Mouse (Mus musculus) cerebellum, adult 2 months (tissue): ENCODE results near the gene Slc6a17. TPM values are rescaled to one million over a fixed set of nuclear protein-coding genes. Genes with fewer than 3 reads are reported as not detected.
A peak's percentile ranks its signal among the peaks of the same experiment; 100 is the strongest.

Experiments used
- DNase-seq, 2 experiments: peaks; one replicate each; pipeline ENCODE4 v3.0.0; 2021
- H3K27ac ChIP-seq: fragments of 200-500 bp; 2 replicates; pipeline ENCODE4 v1.5.1; 2012; ENCODE audit warnings: low read length, control low read depth, inconsistent platforms; ENCODE audit not compliant: insufficient read depth
- H3K27me3 ChIP-seq: fragments of 200-500 bp; 2 replicates; pipeline ENCODE4 v1.6.1; 2012; ENCODE audit warnings: inconsistent platforms, mild to moderate bottlenecking, low read length, moderate library complexity; ENCODE audit not compliant: control insufficient read depth, insufficient read depth
- H3K4me1 ChIP-seq: fragments of 200-500 bp; 2 replicates; pipeline ENCODE4 v1.6.1; 2011; ENCODE audit warnings: low read length; ENCODE audit not compliant: control insufficient read depth, insufficient read depth
- H3K4me3 ChIP-seq: fragments of 200-500 bp; replicated peaks from 2 replicates; pipeline ENCODE3; 2011; ENCODE audit warnings: mild to moderate bottlenecking, low read depth, low read length, control low read depth; ENCODE audit not compliant: insufficient read depth
- CTCF ChIP-seq: fragments of 200-500 bp; IDR thresholded peaks from 2 replicates; pipeline ENCODE4 v1.5.1; 2011; ENCODE audit warnings: low read depth, mild to moderate bottlenecking, control low read depth, low read length, moderate library complexity, borderline replicate concordance; ENCODE audit not compliant: insufficient read depth
- POLR2A ChIP-seq: fragments of 200-500 bp; IDR thresholded peaks from 2 replicates; pipeline ENCODE4 v1.6.1; 2011; ENCODE audit warnings: low read length, control low read depth, borderline replicate concordance; ENCODE audit not compliant: insufficient read depth
- WGBS: fragments of 180-500 bp; shearing (Covaris S2); methylation state at CpG from one replicate; pipeline ENCODE4 v1.1.7; 2018; 5-methylcytosine and 5-hydroxymethylcytosine counted together
- polyA plus RNA-seq: library from polyadenylated mRNA; depleted of rRNA; stranded (reverse); fragments of >200 nt; gene quantifications from 2 replicates; pipeline ENCODE4 v1.2.3, GENCODE M21; 2012

Gene Slc6a17
- polyA plus RNA-seq, 1 experiment: 158 TPM

DNA sequence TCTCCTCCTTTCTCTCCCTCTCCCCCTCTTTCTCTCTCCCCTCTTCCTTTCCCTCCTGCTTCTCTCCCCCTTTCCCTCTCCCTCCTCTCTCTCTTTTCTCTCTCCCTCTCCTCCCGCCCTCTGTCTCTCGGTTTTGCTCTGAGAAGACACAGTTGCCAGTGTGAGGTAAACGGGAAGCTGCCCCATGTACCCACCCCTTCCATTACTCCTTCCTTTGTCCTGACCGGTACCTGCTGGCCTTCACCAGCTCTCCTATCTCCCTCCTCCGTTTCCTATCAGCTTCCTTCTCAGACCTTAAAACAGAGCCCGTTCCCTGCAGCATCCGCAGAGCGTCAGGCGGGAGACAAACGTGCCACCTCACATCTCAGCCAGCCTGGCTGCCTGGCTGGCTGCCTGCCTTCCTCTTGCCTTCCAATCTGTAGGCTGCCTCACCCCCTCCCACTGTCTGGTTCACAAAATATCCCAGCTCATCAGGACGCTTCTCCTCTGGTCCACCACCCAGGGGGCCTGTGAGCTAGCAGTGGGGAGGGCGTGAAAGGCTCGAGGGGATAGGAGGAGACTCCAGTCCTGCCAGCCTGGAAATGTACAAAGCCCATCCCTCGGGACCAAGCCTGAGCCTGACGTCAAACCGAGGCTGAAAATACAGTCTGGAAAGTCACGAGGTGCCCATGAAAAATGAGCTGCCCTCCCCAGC lies 19.1 kb upstream of the Slc6a17 start:
- peak; percentile 86 to 87 for DNase-seq
- Histone ChIP-seq H3K4me3 (peak overlapping the region; percentile 48), H3K4me1 (peaks cover 16% of the 10 kb centered on the region), H3K27ac (peak overlapping the region; percentile 18), H3K27me3 (no peaks in the 10 kb centered on the region)
- TF ChIP-seq POLR2A (peak; percentile 48; the same call in 1 of the 2 replicates), CTCF (no peak)
- WGBS: under 1% methylated on average over 17 of the region's 17 CpGs

GRCm38 (mm10) chr3:107534951-107535350 lies 17.1 kb upstream of the Slc6a17 start:
- no peaks in the 10 kb centered on the region for H3K27me3 ChIP-seq
- 93% methylated on average over 7 of the region's 7 CpGs for WGBS
- DNase-seq: no peak
- no peak overlapping the region for H3K4me3 ChIP-seq
- TF ChIP-seq CTCF (no peak), POLR2A (no peak)
- no peak overlapping the region for H3K27ac ChIP-seq
- peaks cover 16% of the 10 kb centered on the region for H3K4me1 ChIP-seq

- WGBS: 8% methylated on average over 4 of the region's 4 CpGs
- DNase-seq: peak; percentile 60 to 67
- H3K4me3 ChIP-seq: no peak overlapping the region
- TF ChIP-seq POLR2A (no peak), CTCF (no peak)
- no peak overlapping the region for H3K27ac ChIP-seq
- peaks cover 23% of the 10 kb centered on the region for H3K4me1 ChIP-seq
- no peaks in the 10 kb centered on the region for H3K27me3 ChIP-seq
These were observed 15.7 kb upstream of the Slc6a17 start for GRCm38 (mm10) chr3:107533532-107533931.

- 81% methylated on average over 5 of the region's 5 CpGs for WGBS
- no peaks in the 10 kb centered on the region for H3K27me3 ChIP-seq
- H3K27ac ChIP-seq: no peak overlapping the region
- H3K4me1 ChIP-seq: peaks cover 29% of the 10 kb centered on the region
- DNase-seq: no peak
- TF ChIP-seq CTCF (no peak), POLR2A (no peak)
- no peak overlapping the region for H3K4me3 ChIP-seq
These were observed 12.8 kb upstream of the Slc6a17 start for GRCm38 (mm10) chr3:107530581-107530980.

DNA sequence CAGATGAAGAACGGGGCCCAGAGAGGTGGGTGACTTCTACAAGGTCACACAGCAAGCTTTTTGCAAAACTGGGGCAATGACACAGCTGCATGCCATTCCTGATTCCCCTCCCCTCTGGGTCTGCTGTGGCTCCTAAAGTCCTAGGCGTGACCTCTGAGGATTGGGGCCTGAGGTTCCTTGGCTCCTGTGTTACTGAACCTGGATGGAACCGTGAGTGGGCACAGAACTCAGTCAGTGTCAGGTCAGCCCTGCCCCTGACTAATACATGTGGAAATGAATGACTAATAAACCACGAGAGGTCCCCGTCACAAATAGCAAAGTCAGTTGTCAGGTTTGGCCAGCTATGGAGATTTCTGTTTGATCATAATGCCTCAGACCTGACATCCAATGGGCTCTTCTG lies 11.4 kb upstream of the Slc6a17 start:
- Histone ChIP-seq H3K4me1 (peaks cover 29% of the 10 kb centered on the region), H3K4me3 (no peak overlapping the region), H3K27me3 (no peaks in the 10 kb centered on the region), H3K27ac (peak overlapping the region; percentile 42; the same call in 1 of the 2 replicates)
- no peak for TF ChIP-seq POLR2A
- no peak for TF ChIP-seq CTCF
- WGBS: 69% methylated on average over 5 of the region's 5 CpGs
- DNase-seq: no peak

GRCm38 (mm10) chr3:107528401-107529118 lies 10.7 kb upstream of the Slc6a17 start:
- peak overlapping the region; percentile 80 for H3K27ac ChIP-seq
- no peaks in the 10 kb centered on the region for H3K27me3 ChIP-seq
- 5% methylated on average over 9 of the region's 9 CpGs for WGBS
- peaks cover 23% of the 10 kb centered on the region for H3K4me1 ChIP-seq
- H3K4me3 ChIP-seq: peak overlapping the region; percentile 44
- TF ChIP-seq CTCF (no peak), POLR2A (0 out of 2 replicates have a peak, but pooled peaks have one; percentile 17)
- DNase-seq: peak; percentile 77 to 89

GRCm38 (mm10) chr3:107524547-107524946 lies 6.7 kb upstream of the Slc6a17 start:
- Histone ChIP-seq H3K4me3 (no peak overlapping the region), H3K4me1 (peaks cover 17% of the 10 kb centered on the region), H3K27me3 (no peaks in the 10 kb centered on the region), H3K27ac (no peak overlapping the region)
- no peak for DNase-seq
- TF ChIP-seq CTCF: no peak
- TF ChIP-seq POLR2A: no peak
- 56% methylated on average over 6 of the region's 6 CpGs for WGBS

GRCm38 (mm10) chr3:107520931-107521330 lies 3.1 kb upstream of the Slc6a17 start:
- WGBS: 77% methylated on average over 5 of the region's 5 CpGs
- no peak overlapping the region for H3K27ac ChIP-seq
- no peak for DNase-seq
- TF ChIP-seq CTCF: no peak
- TF ChIP-seq POLR2A: no peak
- peaks cover 7% of the 10 kb centered on the region; the same call in 1 of the 2 replicates for H3K4me1 ChIP-seq
- no peak overlapping the region for H3K4me3 ChIP-seq
- H3K27me3 ChIP-seq: no peaks in the 10 kb centered on the region
